Mouse (Mus musculus) liver, embryonic 14.5 days (tissue): ENCODE results near the gene Ccdc159.

Experiments used
- CTCF ChIP-seq: IDR thresholded peaks from 2 replicates; pipeline ENCODE4 v1.5.1; 2016; ENCODE audit warnings: antibody characterized with exemption, low read depth, control low read depth
- EP300 ChIP-seq: IDR thresholded peaks from 2 replicates; pipeline ENCODE4 v1.6.1; 2016; ENCODE audit warnings: antibody characterized with exemption, low read depth

GRCm38 (mm10) chr9:21983911-21984310 is 56.6 kb downstream of the Ccdc159 start:
- TF ChIP-seq CTCF (no peak), EP300 (no peak)
